Mouse (Mus musculus) CH12.LX (cell line): ENCODE measurements at regions not wholly inside any gene's neighbourhood (a gene's known extent, or its start where the extent isn't known, plus 50 kb on each side); places are given as distances from the start of the nearest gene placed in this dataset.
A peak's percentile ranks its signal among the peaks of the same experiment; 100 is the strongest.

ENCODE experiments used
- DNase-seq: peaks from one replicate; pipeline ENCODE4 v3.0.0-alpha.2; 2013; ENCODE audit errors: extremely low read depth
- H3K27ac ChIP-seq: 2 replicates; pipeline ENCODE4 v1.5.1; 2012; ENCODE audit warnings: low read depth, mild to moderate bottlenecking, control low read depth, moderate library complexity; ENCODE audit not compliant: insufficient read depth
- H3K27me3 ChIP-seq: replicated peaks from 2 replicates; pipeline ENCODE3; 2012; ENCODE audit warnings: inconsistent platforms
- H3K36me3 ChIP-seq, 2 experiments: replicated peaks in 1 of 2; 2 replicates each; pipeline versions ENCODE3 to v1.6.1; 2012; ENCODE audit warnings: inconsistent platforms in 1 of 2, low read length in 1 of 2, mild to moderate bottlenecking in 1 of 2, mixed read lengths in 1 of 2, moderate library complexity in 1 of 2; ENCODE audit not compliant: control insufficient read depth in 1 of 2, insufficient read depth in 1 of 2
- H3K4me1 ChIP-seq, 2 experiments: 2 replicates each; pipeline ENCODE4 v1.6.1; 2012; ENCODE audit warnings: inconsistent platforms in 1 of 2, moderate library complexity in 1 of 2; ENCODE audit not compliant: insufficient read depth in 2 of 2, control insufficient read depth in 1 of 2
- H3K4me2 ChIP-seq: 2 replicates; pipeline ENCODE4 v1.6.1; 2012; ENCODE audit warnings: low read depth, mild to moderate bottlenecking, control low read depth; ENCODE audit not compliant: poor library complexity, insufficient read depth, severe bottlenecking
- H3K4me3 ChIP-seq, 3 experiments: fragments of 150-350 bp in 1 of 3; sonication (generic) in 1 of 3; replicated peaks in 1 of 3; 2 replicates each; pipeline versions ENCODE3 to v1.5.1; 2011 to 2012; ENCODE audit warnings: low read depth in 2 of 3, low read length in 2 of 3, mild to moderate bottlenecking in 2 of 3, moderate library complexity in 2 of 3, control low read depth in 1 of 3, improper control_type of control experiment in 1 of 3, inconsistent platforms in 1 of 3, mixed read lengths in 1 of 3; ENCODE audit not compliant: poor library complexity in 1 of 3
- H3K79me2 ChIP-seq: replicated peaks from 2 replicates; pipeline ENCODE4 v1.6.1; 2012; ENCODE audit warnings: mild to moderate bottlenecking, moderate library complexity; ENCODE audit not compliant: control insufficient read depth, poor library complexity, insufficient read depth, severe bottlenecking; ENCODE audit errors: extremely low read depth
- H3K9ac ChIP-seq: 2 replicates; pipeline ENCODE4 v1.6.1; 2012; ENCODE audit warnings: low read depth, mild to moderate bottlenecking, control low read depth, moderate library complexity; ENCODE audit not compliant: insufficient read depth
- H3K9me3 ChIP-seq: replicated peaks from 2 replicates; pipeline ENCODE3; 2012; ENCODE audit warnings: low read length, inconsistent platforms, mixed read lengths
- BHLHE40 ChIP-seq: IDR thresholded peaks from 2 replicates; pipeline ENCODE4 v1.6.1; 2011; ENCODE audit warnings: mild to moderate bottlenecking, low read depth, low read length, improper control_type of control experiment
- CHD2 ChIP-seq: IDR thresholded peaks from 2 replicates; pipeline ENCODE4 v1.6.1; 2011; ENCODE audit warnings: low read length, improper control_type of control experiment
- E2F4 ChIP-seq: IDR thresholded peaks from 2 replicates; pipeline ENCODE4 v1.6.1; 2011; ENCODE audit warnings: low read depth, low read length, improper control_type of control experiment; ENCODE audit not compliant: insufficient replicate concordance
- ETS1 ChIP-seq: conservative IDR thresholded peaks from 2 replicates; pipeline ENCODE4 v1.6.1; 2012; ENCODE audit warnings: low read depth, mild to moderate bottlenecking, inconsistent platforms, low read length, improper control_type of control experiment, moderate library complexity
- HCFC1 ChIP-seq: IDR thresholded peaks from 2 replicates; pipeline ENCODE4 v1.6.1; 2012; ENCODE audit warnings: low read depth, mild to moderate bottlenecking, inconsistent platforms, low read length, improper control_type of control experiment
- JUN ChIP-seq: IDR thresholded peaks from 2 replicates; pipeline ENCODE4 v1.6.1; 2011; ENCODE audit warnings: low read depth, mild to moderate bottlenecking, low read length, improper control_type of control experiment, moderate library complexity; ENCODE audit not compliant: insufficient read depth
- KAT2A ChIP-seq: IDR thresholded peaks from 2 replicates; pipeline ENCODE4 v1.6.1; 2012; ENCODE audit warnings: low read length, improper control_type of control experiment, inconsistent platforms; ENCODE audit not compliant: insufficient replicate concordance
- MAFK ChIP-seq: IDR thresholded peaks from 2 replicates; pipeline ENCODE4 v1.6.1; 2011; ENCODE audit warnings: low read length, improper control_type of control experiment; ENCODE audit not compliant: insufficient replicate concordance
- MAX ChIP-seq: IDR thresholded peaks from 2 replicates; pipeline ENCODE4 v1.6.1; 2011; ENCODE audit warnings: low read length, improper control_type of control experiment
- MAZ ChIP-seq: IDR thresholded peaks from 2 replicates; pipeline ENCODE4 v1.6.1; 2012; ENCODE audit warnings: low read depth, mild to moderate bottlenecking, inconsistent platforms, low read length, improper control_type of control experiment, moderate library complexity
- MEF2A ChIP-seq: IDR thresholded peaks from 2 replicates; pipeline ENCODE4 v1.6.1; 2014; ENCODE audit warnings: low read depth, mild to moderate bottlenecking, inconsistent platforms, low read length, improper control_type of control experiment, borderline replicate concordance
- MXI1 ChIP-seq: IDR thresholded peaks from 2 replicates; pipeline ENCODE4 v1.6.1; 2011; ENCODE audit warnings: mild to moderate bottlenecking, low read depth, low read length, improper control_type of control experiment
- MYC ChIP-seq: IDR thresholded peaks from 2 replicates; pipeline ENCODE4 v1.6.1; 2011; ENCODE audit warnings: low read depth, mild to moderate bottlenecking, improper control_type of control experiment, low read length
- PAX5 ChIP-seq: IDR thresholded peaks from 2 replicates; pipeline ENCODE4 v1.6.1; 2012; ENCODE audit warnings: low read length, inconsistent platforms, mixed read lengths
- POLR2A ChIP-seq: IDR thresholded peaks from 2 replicates; pipeline ENCODE4 v1.6.1; 2011; ENCODE audit warnings: low read depth, mild to moderate bottlenecking, improper control_type of control experiment, low read length
- POLR2AphosphoS2 ChIP-seq: IDR thresholded peaks from 2 replicates; pipeline ENCODE4 v1.6.1; 2011; ENCODE audit warnings: low read depth, low read length, improper control_type of control experiment
- RAD21 ChIP-seq: IDR thresholded peaks from 2 replicates; pipeline ENCODE4 v1.6.1; 2011; ENCODE audit warnings: low read depth, mild to moderate bottlenecking, low read length, improper control_type of control experiment, moderate library complexity
- RCOR1 ChIP-seq: conservative IDR thresholded peaks from 2 replicates; pipeline ENCODE4 v1.6.1; 2012; ENCODE audit warnings: low read depth, mild to moderate bottlenecking, inconsistent platforms, low read length, improper control_type of control experiment
- SIN3A ChIP-seq: IDR thresholded peaks from 2 replicates; pipeline ENCODE4 v1.6.1; 2012; ENCODE audit warnings: low read length, improper control_type of control experiment, inconsistent platforms
- SMC3 ChIP-seq: IDR thresholded peaks from 2 replicates; pipeline ENCODE4 v1.6.1; 2011; ENCODE audit warnings: low read depth, low read length, improper control_type of control experiment
- UBTF ChIP-seq: IDR thresholded peaks from 2 replicates; pipeline ENCODE4 v1.6.1; 2012; ENCODE audit warnings: low read depth, mild to moderate bottlenecking, inconsistent platforms, low read length, improper control_type of control experiment, moderate library complexity
- USF2 ChIP-seq: conservative IDR thresholded peaks from 2 replicates; pipeline ENCODE4 v1.6.1; 2011; ENCODE audit warnings: low read depth, low read length, improper control_type of control experiment
- ZC3H11A ChIP-seq: IDR thresholded peaks from 2 replicates; pipeline ENCODE4 v1.6.1; 2012; ENCODE audit warnings: low read depth, mild to moderate bottlenecking, inconsistent platforms, low read length, improper control_type of control experiment
- dilution Hi-C: fragments of 300-500 bp; cut with MboI; formaldehyde crosslinking; loops from 2 replicates; pipeline ENCODE4 v1.14.3; 2020; ENCODE audit warnings: low sequenced_read_pairs; ENCODE audit not compliant: extremely low pct_unique_long_range_greater_than_20kb, extremely low pct_ligation_motif_present
- in situ Hi-C: fragments of 300-500 bp; cut with MboI; formaldehyde crosslinking; loops from 3 replicates; pipeline ENCODE4 v1.14.3; 2019; ENCODE audit warnings: low sequenced_read_pairs, low pct_ligation_motif_present, low pct_unique_long_range_greater_than_20kb, mixed read lengths

- Histone ChIP-seq H3K27me3 (no peaks in the 10 kb centered on the region), H3K79me2 (no peaks in the 10 kb centered on the region), H3K4me1 (no peaks in the 10 kb centered on the region), H3K36me3 (no peaks in the 10 kb centered on the region), H3K4me3 (no peak overlapping the region), H3K27ac (no peak overlapping the region), H3K9ac (no peak overlapping the region), H3K4me2 (no peak overlapping the region), H3K9me3 (no peaks in the 10 kb centered on the region)
- DNase-seq: no peak
- in situ Hi-C loops (no loop called here), dilution Hi-C loops (no loop called here)
- TF ChIP-seq KAT2A (no peak), MYC (no peak), ZC3H11A (no peak), JUN (no peak)
These were observed 288.1 kb downstream of the Inhba start for GRCm38 (mm10) chr13:16299756-16300155.

- peak; percentile 2 for DNase-seq
- Histone ChIP-seq H3K79me2 (no peaks in the 10 kb centered on the region), H3K27me3 (no peaks in the 10 kb centered on the region), H3K9me3 (no peaks in the 10 kb centered on the region), H3K4me3 (no peak overlapping the region), H3K4me1 (no peaks in the 10 kb centered on the region), H3K4me2 (no peak overlapping the region), H3K9ac (no peak overlapping the region), H3K36me3 (no peaks in the 10 kb centered on the region), H3K27ac (no peak overlapping the region)
- TF ChIP-seq HCFC1 (no peak), ZC3H11A (no peak), E2F4 (no peak), RAD21 (no peak), MAFK (peak; percentile 83; the same call in 1 of the 2 replicates)
- dilution Hi-C loops (no loop called here), in situ Hi-C loops (no loop called here)
These were observed 303.0 kb downstream of the Inhba start for GRCm38 (mm10) chr13:16314669-16315068.

- TF ChIP-seq SMC3 (no peak), PAX5 (no peak), MXI1 (no peak), RCOR1 (no peak), JUN (no peak), CHD2 (no peak), SIN3A (no peak), MAFK (no peak), POLR2AphosphoS2 (no peak), BHLHE40 (no peak), E2F4 (no peak), MAZ (no peak), MEF2A (no peak), ETS1 (no peak), MAX (no peak), POLR2A (no peak), USF2 (no peak), ZC3H11A (no peak), KAT2A (no peak), UBTF (no peak)
- dilution Hi-C loops: no loop called here
- no peaks in the 10 kb centered on the region for H3K4me1 ChIP-seq
- H3K79me2 ChIP-seq: no peaks in the 10 kb centered on the region
- in situ Hi-C loops: no loop called here
- no peaks in the 10 kb centered on the region for H3K27me3 ChIP-seq
- H3K9ac ChIP-seq: no peak overlapping the region
- no peak overlapping the region for H3K4me3 ChIP-seq
- no peaks in the 10 kb centered on the region for H3K9me3 ChIP-seq
- H3K36me3 ChIP-seq: no peaks in the 10 kb centered on the region
- H3K4me2 ChIP-seq: no peak overlapping the region
- no peak overlapping the region for H3K27ac ChIP-seq
- DNase-seq: no peak
These were observed 304.0 kb downstream of the Inhba start for GRCm38 (mm10) chr13:16315689-16316088.
